Mouse (Mus musculus) spleen, adult 2 months (tissue): ENCODE results near the gene Capn7. TPM values are rescaled to one million over a fixed set of nuclear protein-coding genes. Genes with fewer than 3 reads are reported as not detected.

ENCODE experiments used
- DNase-seq, 2 experiments: peaks; one replicate each; pipeline versions ENCODE4 v3.0.0 to v3.0.0-alpha.2; 2012 to 2021; ENCODE audit warnings: low spot score in 2 of 2, low read depth in 1 of 2
- H3K27ac ChIP-seq: fragments of 200-500 bp; 2 replicates; pipeline ENCODE4 v1.5.1; 2012; ENCODE audit warnings: low read length, inconsistent platforms; ENCODE audit not compliant: insufficient read depth
- H3K27me3 ChIP-seq: fragments of 200-500 bp; 2 replicates; pipeline ENCODE4 v1.6.1; 2012; ENCODE audit warnings: mild to moderate bottlenecking, moderate library complexity, low read length, inconsistent platforms; ENCODE audit not compliant: control insufficient read depth, insufficient read depth
- H3K36me3 ChIP-seq: fragments of 200-500 bp; 2 replicates; pipeline ENCODE4 v1.6.1; 2012; ENCODE audit warnings: mild to moderate bottlenecking, low read length, inconsistent platforms; ENCODE audit not compliant: control insufficient read depth, insufficient read depth
- H3K4me1 ChIP-seq: fragments of 200-500 bp; 2 replicates; pipeline ENCODE4 v1.6.1; 2011; ENCODE audit warnings: inconsistent platforms; ENCODE audit not compliant: control insufficient read depth, insufficient read depth, insufficient read length
- H3K4me3 ChIP-seq: fragments of 200-500 bp; 2 replicates; pipeline ENCODE4 v1.5.1; 2011; ENCODE audit warnings: mild to moderate bottlenecking, inconsistent platforms; ENCODE audit not compliant: insufficient read depth, insufficient read length; ENCODE audit errors: extremely low read depth
- CTCF ChIP-seq: fragments of 200-500 bp; IDR thresholded peaks from 2 replicates; pipeline ENCODE4 v1.5.1; 2011; ENCODE audit warnings: mild to moderate bottlenecking, inconsistent platforms; ENCODE audit not compliant: insufficient read depth, insufficient read length, insufficient replicate concordance; ENCODE audit errors: extremely low read depth
- POLR2A ChIP-seq: fragments of 200-500 bp; IDR thresholded peaks from 2 replicates; pipeline ENCODE4 v1.6.1; 2011; ENCODE audit warnings: low read depth, low read length, inconsistent platforms
- WGBS: fragments of 180-500 bp; shearing (Covaris S2); methylation state at CpG from one replicate; pipeline ENCODE4 v1.1.7; 2018; 5-methylcytosine and 5-hydroxymethylcytosine counted together
- polyA plus RNA-seq: library from polyadenylated mRNA; depleted of rRNA; stranded (reverse); fragments of >200 nt; gene quantifications from 2 replicates; pipeline ENCODE4 v1.2.3, GENCODE M21; 2012

Gene Capn7
- polyA plus RNA-seq, 1 experiment = 7.8 TPM

DNA sequence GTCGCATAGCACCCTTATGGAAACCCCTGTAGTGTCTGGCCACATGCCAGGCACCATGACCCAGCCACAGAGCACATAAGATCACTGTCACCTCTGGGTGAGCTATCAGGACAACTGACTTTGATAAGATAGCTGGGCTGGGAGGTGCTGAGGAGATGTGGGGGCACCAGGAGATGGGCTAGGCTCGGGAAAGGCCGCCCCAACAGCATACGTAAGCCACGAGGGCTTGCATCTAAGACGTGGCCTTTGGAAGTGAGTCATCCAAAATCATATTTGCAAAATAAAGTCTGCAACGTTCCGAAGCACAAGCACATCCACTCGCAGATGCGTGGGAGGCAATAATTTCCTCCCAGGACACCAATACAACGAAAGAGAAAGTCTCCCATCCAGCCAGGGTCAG is 64.5 kb downstream of the Capn7 start:
- no peaks in the 10 kb centered on the region for H3K27me3 ChIP-seq
- peaks cover 28% of the 10 kb centered on the region; the same call in 1 of the 2 replicates for H3K4me1 ChIP-seq
- TF ChIP-seq CTCF = no peak
- TF ChIP-seq POLR2A = no peak
- DNase-seq = no peak
- peak overlapping the region; percentile 75 for H3K27ac ChIP-seq
- 80% methylated on average over 11 of the region's 11 CpGs for WGBS
- no peak overlapping the region for H3K4me3 ChIP-seq
- peaks cover 19% of the 10 kb centered on the region for H3K36me3 ChIP-seq

GRCm38 (mm10) chr14:31401918-31402427 is 65.5 kb downstream of the Capn7 start:
- 66% methylated on average over 6 of the region's 6 CpGs for WGBS
- TF ChIP-seq POLR2A (no peak), CTCF (no peak)
- Histone ChIP-seq H3K36me3 (peaks cover 24% of the 10 kb centered on the region), H3K27me3 (no peaks in the 10 kb centered on the region), H3K27ac (peak overlapping the region; percentile 75), H3K4me1 (peaks cover 28% of the 10 kb centered on the region; the same call in 1 of the 2 replicates), H3K4me3 (no peak overlapping the region)
- no peak for DNase-seq

GRCm38 (mm10) chr14:31402693-31403092 is 66.3 kb downstream of the Capn7 start:
- no peak for DNase-seq
- H3K36me3 ChIP-seq = peaks cover 24% of the 10 kb centered on the region
- 21% methylated on average over 5 of the region's 5 CpGs for WGBS
- TF ChIP-seq CTCF (no peak), POLR2A (no peak)
- peak overlapping the region; percentile 75 for H3K27ac ChIP-seq
- no peaks in the 10 kb centered on the region for H3K27me3 ChIP-seq
- peaks cover 33% of the 10 kb centered on the region; the same call in 1 of the 2 replicates for H3K4me1 ChIP-seq
- no peak overlapping the region for H3K4me3 ChIP-seq

- H3K27ac ChIP-seq = no peak overlapping the region
- TF ChIP-seq CTCF (no peak), POLR2A (no peak)
- peaks cover 41% of the 10 kb centered on the region; the same call in 1 of the 2 replicates for H3K4me1 ChIP-seq
- no peak overlapping the region for H3K4me3 ChIP-seq
- 90% methylated on average over 9 of the region's 9 CpGs for WGBS
- peaks cover 23% of the 10 kb centered on the region for H3K36me3 ChIP-seq
- H3K27me3 ChIP-seq = no peaks in the 10 kb centered on the region
- no peak for DNase-seq
These were observed 67.1 kb downstream of the Capn7 start for GRCm38 (mm10) chr14:31403556-31403955.

DNA sequence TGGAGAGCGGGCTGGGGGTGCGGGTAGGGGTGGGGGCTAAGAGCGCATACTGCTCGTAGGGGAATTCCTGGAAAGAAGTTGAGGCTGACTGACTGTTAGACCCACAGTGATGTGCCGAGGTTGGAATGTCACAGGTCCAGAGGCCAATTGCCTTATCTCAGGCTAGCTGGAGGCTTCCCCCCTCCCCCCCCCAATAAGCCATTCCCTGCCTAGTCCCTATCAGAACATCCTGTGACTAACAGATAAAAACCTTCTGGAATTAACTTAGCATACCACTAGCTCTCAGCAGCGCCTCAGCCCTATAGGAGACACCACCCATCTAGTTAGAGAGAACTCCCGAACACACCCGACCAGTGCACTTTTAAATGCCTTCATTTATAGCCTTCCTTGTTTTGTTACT is 67.6 kb downstream of the Capn7 start:
- no peak overlapping the region for H3K4me3 ChIP-seq
- no peak for TF ChIP-seq POLR2A
- TF ChIP-seq CTCF = no peak
- no peak overlapping the region for H3K27ac ChIP-seq
- no peak for DNase-seq
- H3K27me3 ChIP-seq = no peaks in the 10 kb centered on the region
- H3K36me3 ChIP-seq = peaks cover 19% of the 10 kb centered on the region
- peaks cover 44% of the 10 kb centered on the region; the same call in 1 of the 2 replicates for H3K4me1 ChIP-seq
- WGBS = 86% methylated on average over 8 of the region's 8 CpGs

DNA sequence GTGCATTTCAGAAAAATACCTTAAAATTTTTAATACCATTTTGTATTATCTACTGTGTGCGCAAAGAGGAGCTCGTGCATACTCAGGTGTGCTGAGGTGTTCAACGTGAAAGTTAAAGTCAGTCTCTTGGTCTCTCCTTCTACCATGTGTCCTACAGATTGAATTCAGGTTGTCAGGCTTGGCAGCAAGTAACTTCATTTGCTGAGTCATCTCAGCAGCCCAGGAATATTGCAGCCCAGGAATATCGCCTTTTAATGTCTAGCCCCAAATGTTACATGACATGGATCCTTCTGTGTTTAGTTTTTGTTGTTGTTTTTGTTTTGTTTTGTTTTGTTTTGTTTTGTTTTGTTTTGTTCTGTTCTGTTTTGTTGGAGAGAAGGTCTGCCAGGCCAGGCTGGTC is 68.2 kb downstream of the Capn7 start:
- TF ChIP-seq CTCF (no peak), POLR2A (no peak)
- H3K27ac ChIP-seq = no peak overlapping the region
- no peaks in the 10 kb centered on the region for H3K27me3 ChIP-seq
- 96% methylated on average over 4 of the region's 4 CpGs for WGBS
- peaks cover 51% of the 10 kb centered on the region; the same call in 1 of the 2 replicates for H3K4me1 ChIP-seq
- no peak for DNase-seq
- H3K4me3 ChIP-seq = no peak overlapping the region
- peaks cover 22% of the 10 kb centered on the region for H3K36me3 ChIP-seq

DNA sequence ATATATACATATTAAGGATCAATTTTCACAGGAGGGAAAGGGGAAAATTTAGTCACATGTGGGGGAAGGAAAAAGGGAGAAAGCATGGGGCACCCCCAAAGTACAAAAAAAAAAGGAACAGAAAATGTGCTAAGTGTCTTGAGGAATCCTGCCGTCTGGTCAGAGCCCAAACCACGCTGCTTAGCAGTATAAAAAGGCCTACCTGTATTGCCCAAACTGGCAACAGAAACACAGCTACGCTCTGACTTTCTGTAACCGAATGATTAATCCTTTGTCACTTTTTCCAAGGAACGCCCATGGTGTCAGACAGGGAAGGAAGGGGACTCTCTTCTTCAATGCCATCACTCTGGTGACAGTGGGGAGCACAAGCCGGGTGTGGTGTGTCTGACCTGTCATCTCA is 69.2 kb downstream of the Capn7 start:
- Histone ChIP-seq H3K4me3 (no peak overlapping the region), H3K27me3 (no peaks in the 10 kb centered on the region), H3K36me3 (peaks cover 17% of the 10 kb centered on the region), H3K4me1 (peaks cover 54% of the 10 kb centered on the region; the same call in 1 of the 2 replicates), H3K27ac (peak overlapping the region; percentile 6; the same call in 1 of the 2 replicates)
- 61% methylated on average over 6 of the region's 6 CpGs for WGBS
- TF ChIP-seq POLR2A (no peak), CTCF (no peak)
- DNase-seq = no peak
